Mouse (Mus musculus) CD8-positive naive resting alpha-beta T cell, adult 57 days (primary cell): ENCODE measurements around the gene Akr1b10. TPM values are rescaled to one million over a fixed set of nuclear protein-coding genes. Genes with fewer than 3 reads are reported as not detected.

Source experiments
- total RNA-seq: library from RNA; stranded (reverse); gene quantifications from one replicate; pipeline ENCODE4 v1.2.4, GENCODE M21; 2023

Akr1b10 gene
- total RNA-seq: 26.4 TPM

GRCm38 (mm10) chr6:34384110-34384661 lies at the start of gene Akr1b10:
Akr1b10 (plus strand) TSS chr6:34384218.

GRCm38 (mm10) chr6:34353658-34354353 lies 30.2 kb upstream of the Akr1b10 start, which contains the start of gene Akr1b8:
Akr1b8 (plus strand) TSS chr6:34354119.

GRCm38 (mm10) chr6:34412023-34412422 lies 28.0 kb downstream of the Akr1b10 start, which contains the start of gene Akr1b7:
Akr1b7 (plus strand) TSS chr6:34412334.

Other genes starting within 250 kb of the Akr1b10 start
- gene Slc35b4, start 207.1 kb upstream of the Akr1b10 start, total RNA-seq: 25.9 TPM
- gene Akr1b3, start 66.7 kb upstream of the Akr1b10 start, total RNA-seq: 115 TPM
- not detected for gene Akr1b8, start 30.1 kb upstream of the Akr1b10 start, total RNA-seq
- 0.40 TPM for gene Akr1b7, start 28.1 kb downstream of the Akr1b10 start, total RNA-seq
- 37.1 TPM for gene Bpgm, start 92.0 kb downstream of the Akr1b10 start, total RNA-seq
- gene Cald1, start 214.3 kb downstream of the Akr1b10 start, total RNA-seq: not detected